Mouse (Mus musculus) c-Kit-positive CD71-negative TER-119-negative erythroid progenitor cells, embryonic 14.5 days (primary cell): ENCODE results near the gene Stat6.

ENCODE experiments used
- DNase-seq: peaks from one replicate; pipeline ENCODE4 v3.0.0-alpha.2; 2013; ENCODE audit warnings: low read depth

Stat6 gene

DNA sequence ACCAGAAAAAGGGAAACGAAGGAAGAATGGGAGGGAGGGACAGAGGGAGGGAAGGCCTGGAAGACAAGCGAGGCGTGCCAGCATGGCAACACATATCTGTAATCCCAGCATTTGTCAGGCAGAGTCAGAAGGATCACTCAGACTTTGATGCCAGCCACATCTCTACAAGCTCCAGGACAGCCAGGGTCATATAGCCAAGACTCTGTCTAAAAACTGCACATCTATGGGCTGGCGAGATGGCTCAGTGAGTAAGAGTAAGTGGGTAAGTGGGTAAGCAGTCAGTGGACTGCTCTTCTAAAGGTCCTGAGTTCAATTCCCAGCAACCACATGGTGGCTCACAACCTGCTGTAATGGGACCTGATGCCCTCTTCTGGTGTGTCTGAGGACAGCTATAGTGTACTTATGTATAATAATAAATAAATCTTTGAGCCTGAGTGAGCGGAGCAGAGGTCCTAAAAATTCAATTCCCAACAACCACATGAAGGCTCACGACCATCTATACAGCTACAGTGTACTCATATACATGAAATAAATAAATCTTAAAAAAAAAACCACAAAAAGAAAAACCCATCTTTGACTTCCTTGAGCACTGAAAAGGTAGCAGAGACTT, 31.4 kb downstream of the Stat6 start:
- no peak for DNase-seq

DNA sequence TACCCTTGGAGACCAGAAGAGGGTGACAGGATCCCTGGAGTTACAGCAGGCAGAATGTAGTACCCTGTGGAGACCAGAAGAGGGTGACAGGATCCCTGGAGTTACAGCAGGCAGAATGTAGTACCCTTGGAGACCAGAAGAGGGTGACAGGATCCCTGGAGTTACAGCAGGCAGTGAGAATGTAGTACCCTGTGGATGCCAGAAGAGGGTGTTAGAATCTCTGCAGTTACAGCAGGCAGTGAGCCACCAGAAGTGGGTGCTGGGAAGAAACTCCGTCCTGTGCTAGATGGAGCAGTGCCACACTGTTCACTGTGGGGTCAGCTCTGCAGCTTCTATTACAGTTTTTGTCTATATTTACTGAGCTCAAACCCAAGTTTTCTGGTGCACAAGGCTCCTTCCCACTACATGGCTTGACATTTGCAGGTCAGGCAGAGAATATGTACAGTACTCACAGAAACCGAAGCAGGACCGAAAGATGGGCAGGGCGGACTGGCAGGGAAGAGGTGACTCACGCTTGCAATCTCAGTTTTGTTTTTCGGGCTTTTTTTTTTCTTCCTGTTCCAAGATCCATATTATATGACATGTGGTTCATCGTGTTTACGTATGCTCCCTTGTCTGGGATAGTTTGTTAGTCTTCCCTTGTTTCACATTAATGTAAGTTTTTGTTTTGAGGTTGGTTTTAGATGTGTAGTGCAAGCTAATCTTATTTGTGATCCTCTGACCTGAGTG, 32.2 kb downstream of the Stat6 start:
- no peak for DNase-seq

DNA sequence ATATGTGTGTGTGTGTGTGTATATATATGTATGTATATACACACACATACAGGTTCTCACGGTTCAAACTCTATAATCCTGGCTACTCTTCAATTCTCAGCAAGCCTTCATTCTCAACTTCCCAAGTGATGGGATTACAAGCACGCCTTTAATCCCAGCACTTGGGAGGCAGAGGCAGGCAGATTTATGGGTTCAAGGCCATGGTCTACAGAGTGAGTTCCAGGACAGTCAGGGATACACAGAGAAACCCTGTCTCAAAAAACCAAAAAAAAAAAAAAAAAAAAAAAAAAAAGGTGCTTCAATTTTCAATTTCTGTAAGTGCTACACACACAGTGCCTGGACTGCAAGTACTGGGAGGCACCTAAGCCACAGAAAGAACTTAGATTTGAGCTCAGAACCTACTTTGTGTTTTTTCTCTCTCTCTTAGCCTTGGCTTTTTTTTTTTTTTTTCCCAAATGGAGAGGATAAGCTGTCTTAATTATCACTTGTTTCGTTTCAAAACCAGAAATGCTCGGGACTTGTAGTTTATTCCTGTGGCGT, 33.1 kb downstream of the Stat6 start:
- DNase-seq: no peak

DNA sequence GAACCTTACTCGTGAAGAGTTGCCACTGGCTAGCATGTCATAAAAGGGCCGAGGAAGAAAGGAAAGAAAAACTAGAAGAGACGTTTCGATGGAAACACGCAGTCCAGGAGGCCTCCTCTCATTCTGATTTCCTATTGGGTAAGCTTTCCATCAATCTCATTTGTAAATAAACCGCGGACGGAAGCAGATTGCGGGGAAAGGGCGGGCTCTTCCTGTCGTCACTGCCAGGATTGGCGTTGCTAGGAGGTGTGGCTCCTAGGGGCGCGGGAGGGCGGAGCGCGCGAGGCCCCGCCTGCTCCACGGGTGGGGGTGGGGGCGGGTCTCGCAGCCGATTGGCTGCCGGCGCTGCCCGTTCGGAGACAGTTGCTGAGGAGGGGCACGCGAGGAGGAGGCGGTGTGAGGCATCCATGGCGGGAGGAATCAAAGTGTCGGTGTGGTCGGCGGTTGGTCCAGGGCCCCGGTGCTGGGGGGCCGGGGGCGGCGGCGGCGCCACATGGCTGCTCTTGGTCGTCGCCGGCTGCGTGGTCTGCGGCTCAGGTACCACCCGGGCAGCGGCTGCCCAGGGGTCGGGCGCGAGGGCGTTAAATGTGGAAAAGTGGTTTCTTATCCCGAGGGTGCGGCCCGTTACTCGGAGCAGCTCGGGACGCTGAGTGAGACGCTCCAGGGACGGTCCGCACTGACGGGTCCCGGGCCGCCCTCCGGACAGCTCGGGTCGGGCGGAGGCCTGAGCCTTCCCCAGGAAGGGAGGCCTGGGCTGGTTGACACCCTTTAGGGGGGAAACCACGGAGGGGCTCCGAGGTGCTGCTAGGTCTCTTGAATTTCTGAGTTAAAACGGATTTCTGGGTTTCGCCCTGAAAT, 34.1 kb downstream of the Stat6 start:
- peak; percentile 92 for DNase-seq

DNA sequence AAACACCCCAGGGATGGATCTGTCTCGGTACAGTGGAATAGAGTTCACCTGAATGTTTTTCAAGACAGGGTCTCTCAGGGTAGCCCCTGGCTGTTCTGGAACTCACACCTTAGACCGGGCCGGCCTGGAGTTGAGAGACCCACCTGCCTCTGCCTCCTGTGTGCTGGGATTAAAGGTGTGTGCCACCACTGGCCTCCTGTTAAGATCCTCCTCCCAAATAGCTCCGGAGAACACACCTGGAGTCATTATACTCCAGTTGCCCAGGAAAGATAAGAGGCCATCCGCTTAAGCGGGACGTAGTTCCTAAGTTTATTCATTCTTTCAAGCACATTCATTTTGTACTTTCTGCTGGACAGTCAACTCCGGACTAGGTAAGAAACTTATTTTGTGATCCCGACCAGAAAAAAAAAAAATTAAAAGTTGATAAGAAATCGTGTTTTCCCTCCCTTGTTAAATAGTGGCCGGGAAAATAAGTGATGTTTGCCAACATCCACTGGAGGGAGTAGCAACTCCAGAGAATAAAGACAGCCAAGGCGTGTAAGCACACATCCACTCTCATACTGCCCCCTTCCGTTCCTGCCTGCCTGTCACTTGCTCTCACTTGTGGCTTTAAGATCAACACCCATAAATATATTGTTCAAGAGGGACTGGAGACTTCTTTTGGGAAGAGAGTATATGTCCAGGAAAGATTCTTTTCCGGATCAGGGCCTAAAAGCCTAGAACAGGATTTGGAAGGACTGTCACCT, 35.0 kb downstream of the Stat6 start:
- DNase-seq: peak; percentile 76

DNA sequence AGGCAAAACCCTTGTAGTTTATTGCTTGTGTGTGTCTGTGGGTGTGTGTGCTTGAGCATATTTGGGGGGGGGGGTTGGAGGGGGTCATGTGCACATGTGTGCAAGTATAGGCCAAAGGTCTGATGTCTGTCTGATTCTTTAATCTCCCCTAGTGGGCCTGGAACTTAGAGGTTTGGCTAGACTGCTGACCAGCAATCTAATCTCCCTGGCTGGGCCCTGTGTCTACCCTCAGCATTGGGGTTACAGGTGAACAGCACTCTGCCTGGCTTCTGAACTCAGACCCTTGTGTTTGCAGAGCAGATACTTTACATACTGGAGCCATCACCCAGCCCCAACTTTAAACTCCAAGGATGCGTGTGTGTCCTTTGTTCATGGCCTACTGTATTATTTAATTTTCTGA, 36.4 kb downstream of the Stat6 start:
- DNase-seq: no peak

DNA sequence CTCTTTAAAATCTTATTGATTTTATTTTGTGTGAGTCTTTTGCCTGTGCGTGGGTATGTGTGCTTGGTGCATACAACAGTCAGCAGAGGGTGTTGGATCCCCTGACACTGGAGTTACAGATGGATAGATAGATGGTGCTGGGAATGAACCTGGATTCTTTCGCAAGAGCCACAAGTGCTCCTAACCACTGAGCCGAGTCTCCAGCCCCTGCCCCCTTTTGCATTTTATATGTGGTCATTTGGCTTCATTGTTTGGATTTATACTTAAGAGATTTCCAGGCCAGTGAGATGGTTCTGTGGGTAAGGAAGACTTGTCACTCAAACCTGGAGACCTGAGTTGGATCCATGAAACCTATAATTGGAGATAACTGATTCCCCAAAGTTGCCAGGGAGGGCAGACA, 37.1 kb downstream of the Stat6 start:
- no peak for DNase-seq

DNA sequence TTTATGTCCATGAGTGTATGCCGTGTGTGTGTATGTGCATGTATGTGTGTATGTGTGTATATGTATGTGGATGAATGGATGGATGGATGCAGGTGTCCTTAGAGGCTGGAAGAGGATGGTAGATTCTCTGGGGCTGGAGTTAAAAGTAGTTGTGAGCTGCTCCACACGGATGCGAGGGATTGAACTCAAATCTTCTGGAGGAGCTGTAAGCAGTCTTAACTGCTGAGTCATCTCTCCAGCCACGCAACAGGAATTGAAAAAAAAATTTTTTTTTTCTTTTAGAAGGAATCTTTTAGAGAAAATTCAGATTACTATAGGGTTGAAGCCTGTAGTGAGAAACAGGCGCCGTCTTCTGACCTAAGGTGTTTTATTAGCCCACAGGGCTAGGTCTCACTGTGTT, 40.1 kb downstream of the Stat6 start:
- DNase-seq: no peak

DNA sequence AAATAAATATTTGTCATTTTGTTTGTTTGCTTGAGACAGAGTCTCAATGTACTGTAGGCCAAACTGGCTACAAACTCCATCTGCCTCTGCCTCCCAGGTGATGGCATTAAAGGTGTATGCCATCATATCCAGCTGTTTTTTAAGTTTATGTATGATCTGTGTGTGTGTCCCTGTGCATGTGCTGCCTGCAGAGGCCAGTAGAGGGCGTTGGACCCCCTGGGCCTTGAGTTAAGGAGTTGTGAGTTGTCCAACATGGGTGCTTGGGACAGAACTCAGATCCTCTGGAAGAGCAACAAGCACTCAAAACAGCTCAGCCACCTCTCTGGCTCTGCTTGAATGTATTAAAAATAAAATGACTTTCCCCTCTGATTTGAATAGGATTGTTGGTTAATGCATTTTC, 48.3 kb downstream of the Stat6 start:
- no peak for DNase-seq

DNA sequence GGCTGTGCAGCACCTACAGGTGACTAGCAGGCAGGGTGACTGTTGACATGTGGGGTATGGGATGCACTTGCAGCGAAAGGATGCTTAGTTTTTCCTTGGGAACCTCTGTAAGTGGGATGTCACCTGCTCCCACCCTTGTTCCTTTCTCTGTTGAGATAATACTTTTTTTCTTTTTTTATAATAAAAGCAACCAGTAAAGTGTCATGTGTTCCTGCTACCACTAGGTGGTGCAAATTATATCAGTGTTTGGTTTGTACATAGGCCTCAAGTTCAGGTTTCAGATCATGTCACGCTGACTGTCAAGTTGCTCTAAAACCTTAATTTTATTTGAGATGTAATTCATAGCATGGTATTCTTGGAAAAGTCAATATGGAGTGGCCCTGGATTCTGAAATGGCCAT, 51.9 kb downstream of the Stat6 start:
- peak; percentile 20 for DNase-seq

DNA sequence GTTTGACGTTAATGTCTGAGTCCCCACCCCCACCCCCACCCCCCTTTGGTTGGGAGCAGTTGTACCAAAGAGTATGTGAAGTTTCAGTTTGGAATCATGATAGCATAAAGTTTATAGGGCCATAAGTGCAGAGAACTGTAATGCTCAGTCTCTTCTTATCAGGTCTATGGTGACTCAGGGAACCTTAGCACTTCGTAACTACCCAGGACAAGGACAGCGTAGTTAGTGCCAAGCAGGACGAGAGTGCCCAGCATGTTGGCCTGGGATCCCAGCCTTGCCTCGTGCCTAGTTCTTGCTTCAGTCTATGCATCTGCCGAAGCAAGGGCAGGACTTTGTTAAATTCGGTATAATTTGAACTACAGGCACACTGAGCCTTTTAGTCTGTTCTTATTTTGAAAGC, 53.0 kb downstream of the Stat6 start:
- DNase-seq: no peak

DNA sequence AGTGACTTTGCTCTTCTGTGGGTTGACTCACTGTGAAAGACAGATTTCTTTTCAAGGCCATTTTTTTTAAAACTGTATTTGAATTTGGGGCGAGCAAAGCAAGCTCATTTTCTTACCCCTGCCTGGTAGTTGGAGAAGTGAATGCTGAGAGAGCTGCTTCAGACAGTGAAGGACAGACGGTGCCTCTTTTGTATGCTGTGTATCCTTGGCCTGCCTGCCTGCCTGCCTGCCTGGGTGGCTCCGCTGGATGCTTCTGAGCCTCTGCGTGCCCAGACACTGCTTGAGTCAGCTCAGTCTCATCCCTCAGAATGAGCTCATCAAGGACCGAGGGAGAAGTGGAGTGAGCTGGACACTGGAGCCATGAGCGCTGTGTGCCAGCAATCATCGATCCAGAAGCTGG, 56.2 kb downstream of the Stat6 start:
- no peak for DNase-seq

DNA sequence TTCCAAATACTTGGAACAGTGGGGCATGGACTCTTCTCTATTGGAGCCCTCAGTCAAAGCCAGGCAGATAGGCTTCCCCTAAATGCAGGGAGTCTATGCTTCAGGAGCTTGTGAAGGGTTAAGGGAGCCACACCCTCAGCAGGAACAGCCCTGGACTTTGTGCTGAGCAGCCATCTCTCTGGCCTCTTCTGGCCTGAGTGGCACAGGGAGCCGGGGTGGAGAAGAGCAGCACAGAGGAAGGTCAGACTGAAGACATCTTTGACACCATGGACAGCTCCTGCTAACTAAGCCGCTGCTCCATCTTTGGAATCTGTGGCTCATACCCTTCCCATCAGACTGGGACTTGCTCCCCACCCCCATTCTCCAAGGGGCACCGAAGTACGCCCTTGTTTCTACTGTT, 60.5 kb downstream of the Stat6 start:
- peak; percentile 12 for DNase-seq

DNA sequence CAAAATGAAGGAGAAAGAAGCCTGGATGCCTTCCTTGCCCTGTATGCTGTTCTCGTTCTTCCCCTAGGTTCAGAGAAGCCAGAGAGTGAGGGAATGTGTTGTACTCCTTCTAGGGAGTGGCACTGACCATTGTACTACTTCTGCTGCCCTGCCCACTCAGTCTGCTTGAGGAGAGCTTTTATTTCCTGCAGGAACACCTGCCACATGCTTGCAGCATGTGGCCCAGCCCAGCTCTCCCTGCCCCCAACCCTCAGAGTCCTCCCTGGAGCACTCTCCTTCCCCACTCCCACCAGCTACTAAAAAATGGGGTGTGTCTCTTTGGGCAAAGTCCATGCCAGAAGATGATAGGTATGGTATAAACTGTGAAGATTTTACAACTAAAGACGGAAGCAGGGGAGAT, 61.5 kb downstream of the Stat6 start:
- no peak for DNase-seq

DNA sequence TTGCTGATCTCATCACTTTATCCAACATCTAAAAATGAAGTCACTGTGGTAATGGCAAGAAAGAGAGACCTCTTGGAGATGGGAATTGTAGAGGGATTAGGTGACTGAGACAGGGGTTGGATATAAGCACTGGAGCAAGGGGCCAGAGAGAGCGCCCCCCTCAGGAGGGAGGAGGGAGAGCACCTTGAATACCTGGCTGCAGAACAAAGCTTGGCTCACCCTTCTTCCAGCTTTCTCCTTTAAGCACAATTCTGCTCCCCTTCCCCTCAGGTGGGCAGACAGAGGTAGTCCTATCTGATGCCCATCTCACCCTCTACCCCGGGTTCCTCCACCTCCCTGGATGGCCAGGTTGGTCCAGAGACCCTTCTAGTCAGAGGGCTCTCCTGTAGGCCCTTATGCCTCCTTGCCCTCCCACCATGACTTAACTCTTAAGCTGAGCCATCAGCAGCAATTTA, 62.0 kb downstream of the Stat6 start, which contains the start of gene Myo1a:
Gene Myo1a (plus strand): TSS at position 405 of the 455 bp plus-strand sequence.
- no peak for DNase-seq

DNA sequence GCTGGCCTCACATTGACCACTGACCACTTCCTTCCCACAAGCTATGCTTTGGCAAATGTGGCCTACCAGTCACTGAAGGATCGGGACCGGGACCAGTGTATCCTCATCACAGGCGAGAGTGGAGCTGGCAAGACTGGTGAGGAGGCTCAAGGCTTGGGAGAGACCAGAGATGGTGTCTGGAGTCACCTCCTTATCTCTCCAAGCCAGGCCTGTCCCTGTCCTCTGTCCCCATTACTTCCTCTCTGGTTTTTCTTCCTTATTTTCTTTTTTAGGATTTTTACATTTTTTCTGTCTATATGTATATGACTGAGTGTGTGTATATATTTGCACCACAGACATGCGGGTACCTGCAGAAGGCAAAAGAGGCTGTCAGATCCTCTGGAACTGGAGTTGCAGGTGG, 63.0 kb downstream of the Stat6 start:
- no peak for DNase-seq

DNA sequence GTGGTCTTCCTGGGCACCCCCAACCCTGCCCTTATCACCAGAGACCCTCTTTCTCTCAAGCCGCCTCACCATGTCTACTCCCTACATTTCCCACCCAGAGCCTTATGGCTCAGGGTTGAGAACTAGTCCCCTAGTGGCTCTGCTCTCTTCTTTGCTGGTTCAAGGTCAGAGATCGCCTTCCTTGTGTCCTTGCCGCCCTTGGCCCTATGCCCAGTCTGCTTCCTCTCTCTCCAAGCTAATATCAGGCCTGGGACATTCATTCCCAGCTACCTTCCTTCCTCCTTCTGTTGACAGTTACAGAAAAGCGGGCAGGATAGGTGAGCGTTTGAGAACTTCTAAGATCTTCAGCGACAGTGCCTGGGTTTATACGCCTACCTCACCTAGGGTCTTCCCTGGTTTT, 64.9 kb downstream of the Stat6 start:
- DNase-seq: no peak

DNA sequence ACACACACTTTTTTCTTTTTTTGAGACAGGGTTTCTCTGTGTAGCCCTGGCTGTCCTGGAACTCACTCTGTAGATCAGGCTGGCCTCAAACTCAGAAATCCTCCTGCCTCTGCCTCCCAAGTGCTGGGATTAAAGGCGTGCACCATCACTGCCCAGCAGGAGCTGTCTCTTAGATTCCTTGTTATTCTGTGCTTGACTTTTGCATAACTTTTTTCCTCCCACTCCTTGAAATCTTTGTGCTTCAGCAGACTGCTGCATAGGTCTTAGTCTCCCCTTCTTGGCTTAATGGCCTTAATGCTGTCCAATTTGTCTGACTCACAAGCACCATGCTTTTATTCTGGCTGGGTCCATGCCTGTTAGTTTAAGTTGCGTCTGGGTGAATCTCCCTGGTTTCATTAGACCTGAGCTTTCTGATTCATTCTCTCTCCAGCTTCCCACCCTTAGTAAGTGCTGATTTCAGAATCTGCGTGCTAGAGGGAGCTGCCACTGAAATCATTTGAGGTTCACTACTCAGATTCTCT, 66.1 kb downstream of the Stat6 start:
- no peak for DNase-seq

DNA sequence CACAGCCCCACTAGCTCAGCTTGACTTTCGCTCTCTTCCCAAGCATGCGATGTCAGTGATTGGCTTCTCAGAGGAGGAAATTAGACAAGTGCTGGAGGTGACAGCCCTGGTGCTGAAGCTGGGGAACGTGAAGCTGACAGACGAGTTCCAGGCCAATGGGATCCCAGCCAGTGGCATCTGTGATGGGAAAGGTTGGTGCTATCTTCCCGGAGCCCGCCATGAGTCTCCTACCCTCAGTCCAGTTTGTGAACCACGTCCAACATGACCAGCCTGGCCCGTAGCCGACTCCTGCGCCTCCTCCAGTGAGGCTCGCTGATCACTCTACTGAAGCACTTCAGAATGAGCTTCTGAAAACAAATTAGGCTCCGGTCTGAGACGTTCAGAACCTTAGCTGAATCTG, 67.5 kb downstream of the Stat6 start:
- DNase-seq: no peak
